In genomic region chr8:8700229-8700628, GRCm38 (mm10) we compare ENCODE assay signal across 21 mouse cellular contexts.
"Had no signal": no experiment of that assay in that cellular context is flagged by ENCODE, and none has a peak within 500 bp of the region (broad histone marks: within the 10 kb centered on the region; RNA-seq: fewer than 3 reads in every experiment).

No protein-coding gene starts in this region.

- H3K27ac ChIP-seq: lung, embryonic 15.5 days; midbrain, embryonic 10.5 days; midbrain, embryonic 12.5 days; neural tube, embryonic 13.5 days; neural tube, embryonic 15.5 days had no signal

- H3K9ac ChIP-seq: liver, postnatal 0 days; lung, embryonic 15.5 days; midbrain, embryonic 12.5 days; neural tube, embryonic 13.5 days; neural tube, embryonic 15.5 days had no signal

- H3K4me1 ChIP-seq: lung, embryonic 15.5 days; midbrain, embryonic 10.5 days; midbrain, embryonic 12.5 days; neural tube, embryonic 13.5 days; neural tube, embryonic 15.5 days had no signal

- ATAC-seq: liver, postnatal 0 days; lung, postnatal 0 days; midbrain, embryonic 16.5 days had no signal

- H3K9me3 ChIP-seq: lung, embryonic 15.5 days; midbrain, embryonic 10.5 days; midbrain, embryonic 12.5 days; neural tube, embryonic 13.5 days; neural tube, embryonic 15.5 days had no signal

- H3K4me3 ChIP-seq: lung, embryonic 15.5 days; midbrain, embryonic 10.5 days; midbrain, embryonic 12.5 days; myocyte; neural tube, embryonic 13.5 days; neural tube, embryonic 15.5 days had no signal

- DNase-seq: liver, postnatal 0 days; lung, adult 2 months; lung, postnatal 14 days; lung, postnatal 4 days; midbrain, embryonic 14.5 days; retina, postnatal 1 day; right cerebral cortex, adult 18-20 months; right cerebral cortex, postnatal 25 days; right cerebral cortex, postnatal 4 days; spleen, adult 18-20 months; thymus, adult 18-20 months; thymus, postnatal 14 days; thymus, postnatal 36 days had no signal

- H3K4me2 ChIP-seq: lung, embryonic 15.5 days; midbrain, embryonic 12.5 days; neural tube, embryonic 13.5 days; neural tube, embryonic 15.5 days had no signal

- H3K27me3 ChIP-seq: lung, embryonic 15.5 days; midbrain, embryonic 12.5 days; neural tube, embryonic 13.5 days; neural tube, embryonic 15.5 days had no signal

- H3K36me3 ChIP-seq: lung, embryonic 15.5 days; midbrain, embryonic 10.5 days; midbrain, embryonic 12.5 days; neural tube, embryonic 13.5 days; neural tube, embryonic 15.5 days had no signal
